Mouse (Mus musculus) small intestine, adult 2 months (tissue): ENCODE measurements at regions not wholly inside any gene's neighbourhood (a gene's known extent, or its start where the extent isn't known, plus 50 kb on each side); places are given as distances from the start of the nearest gene placed in this dataset.

Experiments
- H3K27ac ChIP-seq: fragments of 200-500 bp; 2 replicates; pipeline ENCODE4 v1.5.1; 2012; ENCODE audit warnings: low read depth, low read length, control low read depth, inconsistent platforms; ENCODE audit not compliant: insufficient read depth
- H3K27me3 ChIP-seq: fragments of 200-500 bp; 2 replicates; pipeline ENCODE4 v1.6.1; 2012; ENCODE audit warnings: mild to moderate bottlenecking, moderate library complexity, low read length, inconsistent platforms; ENCODE audit not compliant: control insufficient read depth, insufficient read depth
- H3K36me3 ChIP-seq: fragments of 200-500 bp; 2 replicates; pipeline ENCODE4 v1.6.1; 2012; ENCODE audit warnings: mild to moderate bottlenecking, low read length, control low read depth, inconsistent platforms; ENCODE audit not compliant: control insufficient read depth, insufficient read depth
- H3K4me1 ChIP-seq: fragments of 200-500 bp; 2 replicates; pipeline ENCODE4 v1.6.1; 2012; ENCODE audit warnings: low read length, inconsistent platforms, mixed read lengths; ENCODE audit not compliant: control insufficient read depth, insufficient read depth, insufficient read length
- H3K4me3 ChIP-seq: fragments of 200-500 bp; 2 replicates; pipeline ENCODE4 v1.5.1; 2012; ENCODE audit warnings: low read depth, mild to moderate bottlenecking, control low read depth, inconsistent platforms, low read length, moderate library complexity
- CTCF ChIP-seq: fragments of 200-500 bp; IDR thresholded peaks from 2 replicates; pipeline ENCODE4 v1.5.1; 2012; ENCODE audit warnings: low read depth, mild to moderate bottlenecking, control low read depth, inconsistent platforms, low read length, moderate library complexity, mixed read lengths; ENCODE audit not compliant: insufficient replicate concordance, insufficient read length; ENCODE audit errors: extremely low read depth
- POLR2A ChIP-seq: fragments of 200-500 bp; IDR thresholded peaks from 2 replicates; pipeline ENCODE4 v1.6.1; 2012; ENCODE audit warnings: low read depth, mild to moderate bottlenecking, control low read depth, inconsistent platforms, low read length, moderate library complexity
- WGBS: fragments of 180-500 bp; shearing (Covaris S2); methylation state at CpG from one replicate; pipeline ENCODE4 v1.1.7; 2018; 5-methylcytosine and 5-hydroxymethylcytosine counted together

DNA sequence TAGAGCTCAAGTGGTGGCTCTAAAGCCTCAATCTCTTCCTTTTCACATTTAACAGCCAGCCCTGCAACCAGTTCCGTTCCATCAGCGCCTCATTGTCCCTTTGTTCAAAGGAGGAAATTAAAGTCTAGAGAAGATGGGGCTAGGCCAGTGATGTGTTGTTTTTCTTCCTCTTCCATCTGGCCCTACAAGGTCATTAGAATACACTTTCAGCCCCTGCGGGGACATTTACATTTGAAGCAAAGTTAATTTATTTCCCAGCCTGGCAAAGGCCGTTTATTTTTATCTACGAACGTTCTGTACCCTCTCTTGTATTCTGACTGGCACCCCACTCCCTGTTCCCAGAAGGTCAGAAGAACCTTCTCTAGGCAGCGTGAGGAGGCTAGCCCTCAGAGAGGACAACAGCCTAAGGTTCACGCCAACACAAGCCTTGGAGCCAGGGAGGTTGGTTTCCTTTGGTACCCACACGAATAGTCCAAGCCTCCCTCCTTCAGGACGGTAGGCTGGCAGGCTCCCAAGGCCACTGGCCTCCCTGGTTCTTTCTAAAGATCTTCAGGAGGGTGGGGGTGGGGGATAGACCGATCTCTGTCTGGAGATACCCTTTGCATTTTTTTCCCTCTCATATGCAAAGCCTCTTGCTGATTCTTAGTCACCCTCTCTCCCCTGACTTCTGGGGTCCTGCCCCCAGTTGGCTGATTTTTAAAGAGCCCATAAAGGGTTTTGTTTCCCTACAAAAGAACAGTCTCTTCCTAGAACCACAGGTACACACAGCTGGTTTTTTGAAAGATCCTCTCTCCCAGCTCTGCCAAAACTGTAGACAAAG, 111.6 kb downstream of the Rpap3 start:
- WGBS = 64% methylated on average over 11 of the region's 11 CpGs
- Histone ChIP-seq H3K27ac (no peak overlapping the region), H3K27me3 (no peaks in the 10 kb centered on the region), H3K36me3 (no peaks in the 10 kb centered on the region), H3K4me3 (no peak overlapping the region), H3K4me1 (no peaks in the 10 kb centered on the region)
- TF ChIP-seq POLR2A (no peak), CTCF (no peak)

DNA sequence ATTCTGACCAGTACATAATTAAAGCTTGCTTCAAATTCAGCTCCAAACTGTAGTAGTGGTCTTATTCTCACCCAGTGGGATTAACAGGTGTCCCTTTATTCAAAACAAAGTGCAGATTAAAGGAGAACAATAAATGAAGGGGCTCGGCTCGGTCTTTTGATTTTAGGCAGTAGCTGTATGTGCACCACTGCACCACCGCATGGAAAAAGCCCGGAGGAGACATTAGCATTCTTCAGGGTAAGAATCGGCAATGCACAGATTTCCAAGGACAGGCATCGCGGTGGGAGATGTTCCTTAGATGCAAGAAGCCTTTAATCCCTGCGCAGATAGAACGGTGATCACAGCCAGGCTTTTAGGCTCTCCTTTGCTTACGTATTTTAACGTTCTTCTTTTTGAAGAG, 112.8 kb downstream of the Rpap3 start:
- TF ChIP-seq CTCF (no peak), POLR2A (no peak)
- WGBS = 91% methylated on average over 11 of the region's 11 CpGs
- no peaks in the 10 kb centered on the region for H3K4me1 ChIP-seq
- no peaks in the 10 kb centered on the region for H3K36me3 ChIP-seq
- H3K27me3 ChIP-seq = no peaks in the 10 kb centered on the region
- H3K27ac ChIP-seq = no peak overlapping the region
- no peak overlapping the region for H3K4me3 ChIP-seq

DNA sequence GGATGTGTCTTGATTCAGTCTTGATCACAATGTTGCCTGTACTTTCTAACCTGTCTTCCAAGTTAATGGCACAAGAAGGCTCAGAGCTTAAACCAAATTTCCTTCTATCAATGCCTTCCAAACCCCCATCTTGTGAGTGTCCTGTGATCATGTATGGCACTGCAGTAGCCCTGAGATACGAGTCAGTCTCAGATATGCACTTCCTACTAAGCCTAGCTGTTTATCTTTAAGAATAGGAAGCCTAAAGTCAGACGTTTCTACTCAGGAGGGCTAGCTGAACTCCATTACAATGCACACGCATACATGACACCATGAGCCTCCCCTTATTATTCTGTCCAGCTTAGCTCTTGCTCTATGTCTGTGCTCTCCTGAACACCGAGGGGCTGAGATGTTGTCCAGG, 114.2 kb downstream of the Rpap3 start:
- Histone ChIP-seq H3K27ac (no peak overlapping the region), H3K4me3 (no peak overlapping the region), H3K27me3 (no peaks in the 10 kb centered on the region), H3K36me3 (no peaks in the 10 kb centered on the region), H3K4me1 (no peaks in the 10 kb centered on the region)
- no peak for TF ChIP-seq POLR2A
- no peak for TF ChIP-seq CTCF
- 57% methylated on average over 4 of the region's 4 CpGs for WGBS

DNA sequence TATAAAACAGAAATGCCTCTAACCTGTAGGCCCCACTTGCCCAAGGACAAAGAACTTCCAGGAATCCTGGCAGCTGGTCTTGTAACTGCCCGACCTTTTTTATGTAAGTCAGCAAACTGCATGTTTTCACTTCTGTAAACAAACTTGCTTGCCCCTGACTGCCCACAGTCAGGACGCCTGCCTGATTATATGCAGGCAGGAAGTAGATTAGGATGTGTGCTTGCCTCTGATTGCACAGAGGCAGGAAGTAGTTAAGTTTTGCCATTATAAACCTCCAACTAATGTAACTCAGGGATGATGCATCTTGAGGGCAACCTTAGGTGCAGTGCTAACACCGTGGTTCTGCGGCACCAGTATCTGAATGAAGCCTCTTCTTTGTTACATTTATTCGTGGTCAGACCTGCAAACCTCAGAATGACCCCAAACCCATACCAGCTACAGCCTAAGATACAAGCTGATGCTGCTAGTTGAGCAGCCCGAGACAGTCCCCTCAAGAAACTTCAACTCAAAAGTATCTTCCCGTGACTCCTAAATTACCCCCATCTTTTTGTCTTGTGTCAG, 114.8 kb downstream of the Rpap3 start:
- no peak overlapping the region for H3K27ac ChIP-seq
- 55% methylated on average over 7 of the region's 7 CpGs for WGBS

DNA sequence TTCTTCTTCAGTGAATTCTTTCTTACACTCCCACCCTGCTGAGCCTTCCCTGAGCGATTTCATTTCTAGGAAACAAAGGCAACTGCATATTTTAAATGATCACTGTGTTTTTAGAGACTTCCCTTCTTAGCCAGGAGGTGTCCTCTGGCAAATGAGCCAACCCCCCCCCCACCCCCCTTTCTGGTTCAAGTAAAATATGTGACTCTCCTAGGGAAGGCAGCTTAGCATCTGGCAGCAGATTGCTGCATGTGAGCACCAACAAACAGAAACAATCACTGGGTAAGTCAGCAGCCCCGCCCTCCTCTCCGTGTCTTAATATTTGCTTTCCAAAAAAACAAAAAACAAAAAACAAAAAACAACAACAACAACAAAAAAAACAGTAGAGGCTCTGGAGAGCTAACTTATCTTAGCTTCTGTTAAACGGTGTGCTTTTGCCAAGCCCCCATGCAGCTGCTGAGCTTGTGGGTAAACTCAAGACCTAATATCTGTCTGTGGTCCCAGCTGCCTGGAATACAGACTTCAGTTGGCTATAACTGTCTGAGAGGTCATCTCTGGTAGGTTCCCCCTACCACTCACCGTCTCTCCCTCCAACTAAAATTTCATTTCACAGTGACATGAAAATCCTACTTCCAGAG, 117.9 kb downstream of the Rpap3 start:
- Histone ChIP-seq H3K36me3 (no peaks in the 10 kb centered on the region), H3K27ac (no peak overlapping the region), H3K27me3 (no peaks in the 10 kb centered on the region), H3K4me1 (no peaks in the 10 kb centered on the region), H3K4me3 (no peak overlapping the region)
- WGBS = 73% methylated on average over 5 of the region's 5 CpGs
- TF ChIP-seq CTCF (no peak), POLR2A (no peak)

More for the DNA sequence above, 114.8 kb downstream of the Rpap3 start:
- Histone ChIP-seq H3K4me1 (no peaks in the 10 kb centered on the region), H3K27me3 (no peaks in the 10 kb centered on the region), H3K36me3 (no peaks in the 10 kb centered on the region), H3K4me3 (no peak overlapping the region)
- TF ChIP-seq POLR2A (no peak), CTCF (no peak)

DNA sequence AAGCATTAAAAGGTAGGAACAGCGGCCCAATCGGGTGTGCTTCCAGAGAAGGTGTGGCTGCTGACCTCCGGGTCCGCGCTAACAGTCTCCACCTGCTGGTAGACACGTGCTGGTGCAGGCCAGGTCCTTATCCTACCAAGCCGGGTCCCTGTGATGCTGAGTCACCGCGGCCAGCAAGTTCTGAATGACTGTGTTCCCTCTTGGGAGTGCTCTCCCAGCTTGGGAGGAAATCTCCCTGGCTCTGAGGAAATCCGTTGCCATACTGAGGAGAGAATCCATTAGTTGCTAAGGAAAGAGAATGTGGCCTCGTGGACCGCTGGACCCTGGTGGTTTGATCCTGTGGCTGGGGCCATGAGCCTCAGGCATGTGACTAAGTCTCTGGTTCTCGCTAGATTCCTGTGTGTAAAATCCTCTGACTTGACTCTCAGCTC, 123.9 kb downstream of the Rpap3 start:
- Histone ChIP-seq H3K27ac (no peak overlapping the region), H3K4me1 (peaks cover 4% of the 10 kb centered on the region; the same call in 1 of the 2 replicates), H3K4me3 (no peak overlapping the region), H3K36me3 (no peaks in the 10 kb centered on the region), H3K27me3 (no peaks in the 10 kb centered on the region)
- 22% methylated on average over 13 of the region's 13 CpGs for WGBS
- TF ChIP-seq POLR2A (no peak), CTCF (peak; percentile 80)

DNA sequence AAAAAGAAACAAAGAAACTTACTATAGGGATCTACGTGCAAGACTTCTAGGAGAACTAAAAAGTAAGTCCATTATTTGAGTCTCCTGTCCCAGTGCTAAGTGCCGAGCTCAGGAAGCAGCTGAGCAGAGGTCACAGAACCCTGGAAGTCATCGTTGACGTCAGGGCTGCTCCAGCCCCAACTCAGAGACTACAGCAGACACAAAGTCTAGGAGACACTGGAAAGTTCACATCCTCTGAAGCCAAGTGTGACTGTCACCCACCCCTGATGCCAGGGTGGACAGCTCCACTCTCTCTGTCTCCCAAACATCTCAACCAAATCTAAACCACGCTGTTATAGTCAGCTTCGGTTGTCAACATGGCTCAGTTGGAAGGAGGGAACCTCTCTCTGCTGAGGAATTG, 124.9 kb downstream of the Rpap3 start:
- H3K4me1 ChIP-seq = peaks cover 4% of the 10 kb centered on the region; the same call in 1 of the 2 replicates
- H3K4me3 ChIP-seq = no peak overlapping the region
- no peak overlapping the region for H3K27ac ChIP-seq
- TF ChIP-seq POLR2A = no peak
- no peak for TF ChIP-seq CTCF
- 71% methylated on average over 6 of the region's 6 CpGs for WGBS
- no peaks in the 10 kb centered on the region for H3K27me3 ChIP-seq
- no peaks in the 10 kb centered on the region for H3K36me3 ChIP-seq
